Mouse (Mus musculus): Measurements from ENCODE around the gene Gpr37l1. TPM values are rescaled to one million over a fixed set of nuclear protein-coding genes. Genes with fewer than 3 reads are reported as not detected.
"Not testable (repeated sequence)": the region's sequence is repeated elsewhere in the genome, so short reads cannot be mapped to it uniquely, and the experiment has no call there.

Gpr37l1 gene
- total RNA-seq, 2 experiments from 2014 or later = 0.18 TPM; not detected in 1

- DNase-seq = peak; percentile 50
Observed at GRCm38 (mm10) chr1:135112661-135113060, 54.8 kb downstream of the Gpr37l1 start.

- DNase-seq = not testable (repeated sequence)
Observed at GRCm38 (mm10) chr1:135111271-135111670, 56.2 kb downstream of the Gpr37l1 start.

Other genes with a start within 250 kb of the Gpr37l1 start
- 100 to 1,000 TPM; 118 to 124 TPM for gene Ppp1r12b, start 211.7 kb downstream of the Gpr37l1 start, total RNA-seq (2021)
- gene Ube2t, start 205.1 kb downstream of the Gpr37l1 start, total RNA-seq (2021) = 10 to 100 TPM; 22.6 to 24.2 TPM
- gene Lgr6, start 62.4 kb downstream of the Gpr37l1 start, total RNA-seq (2021) = 1 to 10 TPM; 8.6 to 9.4 TPM
- under 1 TPM; 0.47 to 0.52 TPM for gene Ptpn7, start 35.0 kb downstream of the Gpr37l1 start, total RNA-seq (2021)
- 10 to 100 TPM; 33.5 to 36.8 TPM for gene Arl8a, start 20.9 kb downstream of the Gpr37l1 start, total RNA-seq (2021)
- under 1 TPM; 0.50 to 0.74 TPM for gene Elf3, start 90.9 kb upstream of the Gpr37l1 start, total RNA-seq (2021)
- 10 to 100 TPM; 18.9 to 23.3 TPM for gene Rnpep, start 116.4 kb upstream of the Gpr37l1 start, total RNA-seq (2021)
- gene Timm17a, start 146.1 kb upstream of the Gpr37l1 start, total RNA-seq (2021) = 100 to 1,000 TPM; 392 to 414 TPM
- 1 to 10 TPM; 1.4 to 1.6 TPM for gene Lmod1, start 157.1 kb upstream of the Gpr37l1 start, total RNA-seq (2021)
- 10 to 100 TPM; 14.2 to 14.4 TPM for gene Shisa4, start 207.6 kb upstream of the Gpr37l1 start, total RNA-seq (2021)

All from heart, postnatal 4 days (tissue).